ENCODE assay signal across 16 mouse cellular contexts in genomic region chr9:122836126-122836525, GRCm38 (mm10). TPM values are rescaled to one million over a fixed set of nuclear protein-coding genes. Genes with fewer than 3 reads are reported as not detected.
DNase-seq lines count a peak whose midpoint lies in the region; ATAC-seq and TF ChIP-seq lines count a peak whose summit lies in the region.
"Had no signal": no experiment of that assay in that cellular context is flagged by ENCODE, and none has a peak within 500 bp of the region (broad histone marks: within the 10 kb centered on the region; RNA-seq: fewer than 3 reads in every experiment).

No protein-coding gene starts in this region.

- no peak for TF ChIP-seq POLR2A in heart, adult 2 months (IDR thresholded peaks at IDR 0.05; ENCODE audit: insufficient read depth, low read depth, low read length)

- H3K9me3 ChIP-seq in heart, embryonic 10.5 days = no peaks in the 10 kb centered on the region
- no peaks in the 10 kb centered on the region for H3K9me3 ChIP-seq in midbrain, embryonic 13.5 days
- H3K9me3 ChIP-seq in midbrain, postnatal 0 days (ENCODE audit: low read length) = no peaks in the 10 kb centered on the region
- no peaks in the 10 kb centered on the region for H3K9me3 ChIP-seq in neural tube, embryonic 15.5 days (replicated peaks)
- H3K9me3 ChIP-seq: liver, embryonic 15.5 days had no signal

- no peak for DNase-seq in heart, adult 2 months
- no peak for DNase-seq in heart, embryonic 10.5 days (ENCODE audit: low spot score)
- no peak for DNase-seq in midbrain, postnatal 0 days (ENCODE audit: low spot score)
- DNase-seq in fibroblast of lung, adult 2 months (ENCODE audit: low read depth) = peak; percentile 8
- no peak for DNase-seq in embryo, embryonic 9.5 days (ENCODE audit: extremely low spot score)
- DNase-seq in cerebellum, postnatal 36 days = no peak
- DNase-seq: adrenal gland, adult 8-10 months; gastrocnemius, postnatal 25 days; spleen, adult 18-20 months had no signal

- no peaks in the 10 kb centered on the region for H3K79me2 ChIP-seq in heart, adult 2 months (replicated peaks; ENCODE audit: control insufficient read depth, insufficient read depth, low read length)

- intact Hi-C loops in heart, adult 2 months (cut with DNase I) = no loop called here

- H3K9ac ChIP-seq in heart, adult 2 months (ENCODE audit: low read depth, low read length) = no peak overlapping the region
- H3K9ac ChIP-seq in midbrain, embryonic 13.5 days (replicated peaks) = no peak overlapping the region
- H3K9ac ChIP-seq in midbrain, postnatal 0 days (replicated peaks; ENCODE audit: low read length, poor library complexity, severe bottlenecking) = no peak overlapping the region
- H3K9ac ChIP-seq in neural tube, embryonic 15.5 days (replicated peaks) = no peak overlapping the region
- H3K9ac ChIP-seq: liver, embryonic 15.5 days had no signal

- no peaks in the 10 kb centered on the region for H3K27me3 ChIP-seq in heart, adult 2 months (ENCODE audit: control insufficient read depth, insufficient read depth, low read length)
- no peaks in the 10 kb centered on the region for H3K27me3 ChIP-seq in heart, embryonic 10.5 days (ENCODE audit: insufficient read depth, poor library complexity, severe bottlenecking)
- H3K27me3 ChIP-seq in midbrain, embryonic 13.5 days = no peaks in the 10 kb centered on the region
- no peaks in the 10 kb centered on the region for H3K27me3 ChIP-seq in midbrain, postnatal 0 days (ENCODE audit: insufficient read depth, low read length)
- no peaks in the 10 kb centered on the region for H3K27me3 ChIP-seq in neural tube, embryonic 15.5 days (replicated peaks)
- H3K27me3 ChIP-seq: liver, embryonic 15.5 days; Patski had no signal

- WGBS in heart, adult 2 months = 64% methylated on average over 9 of the region's 9 CpGs
- 83% methylated on average over 9 of the region's 9 CpGs for WGBS in heart, embryonic 10.5 days
- 76% methylated on average over 9 of the region's 9 CpGs for WGBS in midbrain, embryonic 13.5 days
- 76% methylated on average over 9 of the region's 9 CpGs for WGBS in midbrain, postnatal 0 days
- WGBS in neural tube, embryonic 15.5 days = 56% methylated on average over 9 of the region's 9 CpGs

- H3K4me2 ChIP-seq in midbrain, embryonic 13.5 days (replicated peaks) = no peak overlapping the region
- H3K4me2 ChIP-seq in midbrain, postnatal 0 days (ENCODE audit: low read depth, low read length, poor library complexity, severe bottlenecking) = no peak overlapping the region
- no peak overlapping the region for H3K4me2 ChIP-seq in neural tube, embryonic 15.5 days
- H3K4me2 ChIP-seq: liver, embryonic 15.5 days had no signal

- TF ChIP-seq EP300 in heart, adult 2 months (IDR thresholded peaks at IDR 0.05; ENCODE audit: insufficient read depth, low read depth, low read length) = no peak

- peaks cover 8% of the 10 kb centered on the region for H3K4me1 ChIP-seq in heart, adult 2 months (ENCODE audit: control insufficient read depth, insufficient read depth, low read length)
- H3K4me1 ChIP-seq in heart, embryonic 10.5 days = peaks cover 9% of the 10 kb centered on the region; the same call in 1 of the 2 replicates
- H3K4me1 ChIP-seq in midbrain, embryonic 13.5 days (replicated peaks) = 0 out of 2 replicates have a peak, but pooled peaks cover 3% of the 10 kb centered on the region
- no peaks in the 10 kb centered on the region for H3K4me1 ChIP-seq in midbrain, postnatal 0 days (ENCODE audit: insufficient read depth, low read length)
- H3K4me1 ChIP-seq in neural tube, embryonic 15.5 days = peaks cover 10% of the 10 kb centered on the region
- H3K4me1 ChIP-seq: liver, embryonic 15.5 days had no signal

- H3K4me3 ChIP-seq in heart, adult 2 months = no peak overlapping the region
- H3K4me3 ChIP-seq in heart, embryonic 10.5 days = no peak overlapping the region
- no peak overlapping the region for H3K4me3 ChIP-seq in midbrain, embryonic 13.5 days (replicated peaks)
- H3K4me3 ChIP-seq in midbrain, postnatal 0 days (ENCODE audit: low read depth, low read length) = no peak overlapping the region
- H3K4me3 ChIP-seq in neural tube, embryonic 15.5 days (replicated peaks) = no peak overlapping the region
- H3K4me3 ChIP-seq: left cerebral cortex, adult 2 months; liver, embryonic 15.5 days had no signal

- peaks cover 6% of the 10 kb centered on the region for H3K36me3 ChIP-seq in heart, adult 2 months (ENCODE audit: control insufficient read depth, insufficient read depth, low read length)
- peaks cover 6% of the 10 kb centered on the region; the same call in 1 of the 2 replicates for H3K36me3 ChIP-seq in heart, embryonic 10.5 days
- H3K36me3 ChIP-seq in midbrain, embryonic 13.5 days = peaks cover 10% of the 10 kb centered on the region
- peaks cover 11% of the 10 kb centered on the region for H3K36me3 ChIP-seq in midbrain, postnatal 0 days (ENCODE audit: insufficient read depth, low read length)
- peaks cover 25% of the 10 kb centered on the region for H3K36me3 ChIP-seq in neural tube, embryonic 15.5 days

- TF ChIP-seq CTCF in heart, adult 2 months (IDR thresholded peaks at IDR 0.05) = no peak
- TF ChIP-seq CTCF in midbrain, postnatal 0 days (IDR thresholded peaks at IDR 0.05) = no peak

- peak overlapping the region; percentile 23; the same call in 1 of the 2 replicates for H3K27ac ChIP-seq in heart, adult 2 months
- H3K27ac ChIP-seq in heart, embryonic 10.5 days = no peak overlapping the region
- H3K27ac ChIP-seq in midbrain, embryonic 13.5 days = 0 out of 2 replicates have a peak overlapping the region, but pooled peaks have one; percentile 5
- H3K27ac ChIP-seq in midbrain, postnatal 0 days (ENCODE audit: low read depth, low read length) = no peak overlapping the region
- peak overlapping the region; percentile 56 for H3K27ac ChIP-seq in neural tube, embryonic 15.5 days (replicated peaks)
- H3K27ac ChIP-seq: left cerebral cortex, adult 2 months; liver, embryonic 15.5 days had no signal

- no peak for ATAC-seq in midbrain, embryonic 13.5 days
- no peak for ATAC-seq in midbrain, postnatal 0 days (ENCODE audit: low FRiP score)
- no peak; the same call in 1 of the 2 replicates for ATAC-seq in neural tube, embryonic 15.5 days (ENCODE audit: low FRiP score)
- ATAC-seq: Patski had no signal

RNA-seq across cellular contexts. Expression of gene Gm35549, which starts 7.7 kb away (rescaled TPM):
- total RNA-seq in heart, adult 2 months (2021) = not detected
- polyA plus RNA-seq in heart, adult 2 months (2012; rRNA removed) = not detected in 2 replicates
- not detected in 2 replicates for polyA plus RNA-seq in heart, embryonic 10.5 days (2016; fragmentation: Nextera tagmentation; extraction: Ambion mirVana)
- polyA plus RNA-seq in midbrain, embryonic 13.5 days (2015; fragmentation: Nextera tagmentation; extraction: Ambion mirVana) = 0.28 TPM in 1 of 2 replicates, not detected in the other
- not detected in 2 replicates for total RNA-seq in midbrain, postnatal 0 days (2014; rRNA removed)
- 0.27 TPM in 1 of 2 replicates, not detected in the other for polyA plus RNA-seq in midbrain, postnatal 0 days (2015; fragmentation: Nextera tagmentation; extraction: Ambion mirVana)
- polyA plus RNA-seq in neural tube, embryonic 15.5 days (2015; fragmentation: Nextera tagmentation; extraction: Ambion mirVana) = 0.51 and 0.55 TPM in 2 replicates
- total RNA-seq: adrenal gland, adult 8-10 months; gastrocnemius, postnatal 25 days; heart, postnatal 36 days; left cerebral cortex, adult 2 months had no signal
- polyA plus RNA-seq: liver, embryonic 15.5 days; thymus, postnatal 0 days had no signal

RNA-seq across cellular contexts. Expression of gene Zfp445, which starts 29.7 kb away (rescaled TPM):
- total RNA-seq in heart, adult 2 months (2021) = 100 to 1,000 TPM in 1 of 2 experiments, 10 to 100 TPM in 1; 64.6 to 100 TPM
- 31.1 and 79.7 TPM in 2 replicates for polyA plus RNA-seq in heart, adult 2 months (2012; rRNA removed)
- 47.4 and 50.7 TPM in 2 replicates for polyA plus RNA-seq in heart, embryonic 10.5 days (2016; fragmentation: Nextera tagmentation; extraction: Ambion mirVana)
- 109 and 116 TPM in 2 replicates for polyA plus RNA-seq in midbrain, embryonic 13.5 days (2015; fragmentation: Nextera tagmentation; extraction: Ambion mirVana)
- 126 and 187 TPM in 2 replicates for total RNA-seq in midbrain, postnatal 0 days (2014; rRNA removed)
- 70.3 and 77.6 TPM in 2 replicates for polyA plus RNA-seq in midbrain, postnatal 0 days (2015; fragmentation: Nextera tagmentation; extraction: Ambion mirVana)
- polyA plus RNA-seq in neural tube, embryonic 15.5 days (2015; fragmentation: Nextera tagmentation; extraction: Ambion mirVana) = 90.1 and 96.7 TPM in 2 replicates

RNA-seq across cellular contexts. Expression of gene Tcaim, which starts 30.8 kb away (rescaled TPM):
- 10 to 100 TPM; 46.9 to 56.5 TPM for total RNA-seq in heart, adult 2 months (2021)
- polyA plus RNA-seq in heart, adult 2 months (2012; rRNA removed) = 20.4 and 33.4 TPM in 2 replicates
- polyA plus RNA-seq in heart, embryonic 10.5 days (2016; fragmentation: Nextera tagmentation; extraction: Ambion mirVana) = 3.2 and 4.5 TPM in 2 replicates
- polyA plus RNA-seq in midbrain, embryonic 13.5 days (2015; fragmentation: Nextera tagmentation; extraction: Ambion mirVana) = 8.1 and 8.2 TPM in 2 replicates
- 7.3 and 8.4 TPM in 2 replicates for total RNA-seq in midbrain, postnatal 0 days (2014; rRNA removed)
- polyA plus RNA-seq in midbrain, postnatal 0 days (2015; fragmentation: Nextera tagmentation; extraction: Ambion mirVana) = 6.6 and 7.1 TPM in 2 replicates
- polyA plus RNA-seq in neural tube, embryonic 15.5 days (2015; fragmentation: Nextera tagmentation; extraction: Ambion mirVana) = 7.8 and 9.0 TPM in 2 replicates

RNA-seq across cellular contexts. Expression of gene Zkscan7, which starts 49.4 kb away (rescaled TPM):
- total RNA-seq in heart, adult 2 months (2021) = 1 to 10 TPM; 4.7 to 5.9 TPM
- 2.6 and 4.1 TPM in 2 replicates for polyA plus RNA-seq in heart, adult 2 months (2012; rRNA removed)
- polyA plus RNA-seq in heart, embryonic 10.5 days (2016; fragmentation: Nextera tagmentation; extraction: Ambion mirVana) = 2.4 and 3.0 TPM in 2 replicates
- 4.7 TPM in 2 replicates for polyA plus RNA-seq in midbrain, embryonic 13.5 days (2015; fragmentation: Nextera tagmentation; extraction: Ambion mirVana)
- total RNA-seq in midbrain, postnatal 0 days (2014; rRNA removed) = 5.7 and 8.2 TPM in 2 replicates
- 1.6 and 1.7 TPM in 2 replicates for polyA plus RNA-seq in midbrain, postnatal 0 days (2015; fragmentation: Nextera tagmentation; extraction: Ambion mirVana)
- 3.5 TPM in 2 replicates for polyA plus RNA-seq in neural tube, embryonic 15.5 days (2015; fragmentation: Nextera tagmentation; extraction: Ambion mirVana)

Comparison
In these comparisons a context has a peak if more than half of its experiments do, and no peak if none do; other contexts are left out.
1. H3K27ac ChIP-seq: peak in heart, adult 2 months (single experiment), midbrain, embryonic 13.5 days (single experiment) and neural tube, embryonic 15.5 days (single experiment); none in heart, embryonic 10.5 days (single experiment) and midbrain, postnatal 0 days (single experiment).